Mouse (Mus musculus): ENCODE measurements around the gene AI837181. TPM values are rescaled to one million over a fixed set of nuclear protein-coding genes. Genes with fewer than 3 reads are reported as not detected.

The AI837181 gene
- polyA plus RNA-seq, 1 experiment from 2014 or later: 41.2 TPM

DNA sequence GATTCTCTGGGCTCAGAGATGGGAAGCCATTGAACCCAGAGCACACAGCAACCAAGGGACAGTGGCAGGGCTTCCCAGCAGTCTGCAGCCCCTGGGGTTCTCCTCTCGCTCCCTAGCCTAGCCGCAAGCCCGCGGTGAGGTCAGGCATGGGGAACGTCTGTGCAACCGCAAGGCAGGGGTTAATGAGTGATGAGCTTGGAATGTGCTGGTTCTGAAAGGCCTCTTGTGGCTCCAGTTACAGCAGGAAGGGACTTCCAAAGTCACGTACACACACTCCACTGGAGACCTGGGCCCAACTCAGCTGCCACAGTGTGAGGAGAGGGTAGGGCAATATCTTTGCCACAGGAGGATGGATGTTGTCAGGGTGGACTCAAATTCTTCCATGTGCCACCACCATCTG, 20.0 kb downstream of the AI837181 start:
- H3K9ac ChIP-seq (ENCODE audit: low read length): no peak overlapping the region
- H3K27ac ChIP-seq (ENCODE audit: low read depth): no peak overlapping the region
- 22% methylated on average over 7 of the region's 7 CpGs for WGBS
- DNase-seq (ENCODE audit: low spot score): no peak
- ATAC-seq (replicated peaks; ENCODE audit: low FRiP score, low TSS enrichment, low read depth): no peak
- peaks cover 10% of the 10 kb centered on the region; the same call in 1 of the 2 replicates for H3K4me1 ChIP-seq (replicated peaks; ENCODE audit: control insufficient read depth, insufficient read depth, low read length)
- H3K9me3 ChIP-seq (ENCODE audit: control insufficient read depth, low read length): peaks cover 5% of the 10 kb centered on the region; the same call in 1 of the 2 replicates
- no peak overlapping the region for H3K4me2 ChIP-seq (ENCODE audit: low read length)
- H3K4me3 ChIP-seq (ENCODE audit: low read depth, low read length): no peak overlapping the region
- H3K27me3 ChIP-seq (replicated peaks; ENCODE audit: control insufficient read depth, insufficient read depth, low read length): peaks cover 51% of the 10 kb centered on the region
- no peaks in the 10 kb centered on the region for H3K36me3 ChIP-seq (ENCODE audit: control insufficient read depth, insufficient read depth, low read length)

DNA sequence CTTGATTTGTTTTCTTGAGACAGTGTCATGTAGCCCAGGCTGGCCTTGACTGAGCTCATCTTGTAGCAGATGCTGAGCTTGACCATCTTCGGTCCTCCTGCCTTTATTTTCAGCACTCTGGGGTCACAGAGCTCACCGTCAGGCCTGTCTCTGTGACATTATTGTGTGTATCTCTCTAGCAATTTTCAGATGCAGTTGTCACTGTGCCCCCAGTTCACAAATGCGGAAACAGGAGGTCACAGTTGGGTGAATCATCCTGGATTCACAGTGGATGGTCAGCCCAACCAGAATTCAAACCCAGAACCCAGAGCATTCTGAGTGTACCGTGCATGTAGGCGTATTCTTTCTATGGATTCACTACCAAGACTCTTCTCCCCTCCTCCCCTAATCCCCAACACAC, 20.8 kb downstream of the AI837181 start:
- no peak for ATAC-seq (replicated peaks; ENCODE audit: low FRiP score, low TSS enrichment, low read depth)
- H3K4me3 ChIP-seq (ENCODE audit: low read depth, low read length): no peak overlapping the region
- no peak overlapping the region for H3K9ac ChIP-seq (ENCODE audit: low read length)
- no peak overlapping the region for H3K27ac ChIP-seq (ENCODE audit: low read depth)
- H3K27me3 ChIP-seq (replicated peaks; ENCODE audit: control insufficient read depth, insufficient read depth, low read length): peaks cover 59% of the 10 kb centered on the region
- no peaks in the 10 kb centered on the region for H3K36me3 ChIP-seq (ENCODE audit: control insufficient read depth, insufficient read depth, low read length)
- H3K4me2 ChIP-seq (ENCODE audit: low read length): no peak overlapping the region
- H3K4me1 ChIP-seq (replicated peaks; ENCODE audit: control insufficient read depth, insufficient read depth, low read length): peaks cover 10% of the 10 kb centered on the region; the same call in 1 of the 2 replicates
- DNase-seq (ENCODE audit: low spot score): no peak
- H3K9me3 ChIP-seq (ENCODE audit: control insufficient read depth, low read length): no peaks in the 10 kb centered on the region; the same call in 1 of the 2 replicates
- WGBS: 88% methylated on average over 5 of the region's 5 CpGs

DNA sequence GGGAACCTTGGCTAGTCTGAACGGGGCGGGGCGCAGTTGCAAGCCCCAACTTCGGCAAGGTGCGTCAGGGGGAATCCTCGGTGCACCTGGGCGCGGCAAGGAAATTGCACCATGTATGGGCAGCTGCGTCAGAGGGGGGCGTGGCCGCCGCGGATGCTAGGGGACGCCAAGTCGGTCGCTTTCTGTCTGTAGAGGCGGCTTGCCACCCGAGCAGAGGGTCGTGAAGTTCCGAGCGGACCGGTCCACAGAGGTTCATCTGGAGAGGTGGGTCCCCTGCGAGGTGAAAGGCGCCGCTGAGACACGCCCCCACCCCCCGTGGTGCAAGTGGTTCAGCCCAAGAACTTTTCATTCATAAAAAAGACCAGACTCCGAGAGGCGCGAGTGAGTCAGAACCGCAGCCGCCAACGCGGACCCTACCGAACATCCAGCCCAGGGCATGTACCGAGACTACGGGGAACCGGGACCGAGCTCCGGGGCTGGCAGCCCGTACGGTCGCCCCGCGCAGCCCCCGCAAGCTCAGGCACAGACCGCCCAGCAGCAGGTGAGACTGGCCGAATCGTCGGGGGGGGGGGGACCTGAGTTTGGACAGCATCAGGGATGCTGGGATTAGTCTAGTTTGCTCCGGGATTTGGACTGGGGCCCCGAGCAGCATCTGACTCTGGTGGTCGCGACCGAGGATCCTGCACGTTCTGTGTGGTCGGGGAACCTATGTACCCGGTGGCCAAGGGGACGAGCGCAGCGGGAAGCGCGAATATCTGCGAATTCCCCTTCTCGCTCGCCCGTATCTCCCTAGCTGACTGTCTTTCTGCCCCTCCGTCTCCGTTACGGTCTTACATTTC, 22.8 kb downstream of the AI837181 start, which contains the start of gene Fosl1:
TSS of gene Fosl1 (plus strand) at position 33 of the 839 bp plus-strand sequence.
- Histone ChIP-seq H3K36me3 (ENCODE audit: control insufficient read depth, insufficient read depth, low read length) (no peaks in the 10 kb centered on the region), H3K9me3 (ENCODE audit: control insufficient read depth, low read length) (no peaks in the 10 kb centered on the region; the same call in 1 of the 2 replicates), H3K9ac (ENCODE audit: low read length) (peak within 1 kb of the TSS; percentile 29; the same call in 1 of the 2 replicates), H3K27ac (ENCODE audit: low read depth) (no peak within 1 kb of the TSS), H3K27me3 (replicated peaks; ENCODE audit: control insufficient read depth, insufficient read depth, low read length) (peaks cover 59% of the 10 kb centered on the region), H3K4me3 (ENCODE audit: low read depth, low read length) (peak within 1 kb of the TSS; percentile 53), H3K4me1 (replicated peaks; ENCODE audit: control insufficient read depth, insufficient read depth, low read length) (peaks cover 10% of the 10 kb centered on the region; the same call in 1 of the 2 replicates), H3K4me2 (ENCODE audit: low read length) (peak within 1 kb of the TSS; percentile 99)
- DNase-seq (ENCODE audit: low spot score): peak; percentile 85
- under 1% methylated on average over 68 of the region's 70 CpGs for WGBS
- peak; percentile 62 for ATAC-seq (replicated peaks; ENCODE audit: low FRiP score, low TSS enrichment, low read depth)

DNA sequence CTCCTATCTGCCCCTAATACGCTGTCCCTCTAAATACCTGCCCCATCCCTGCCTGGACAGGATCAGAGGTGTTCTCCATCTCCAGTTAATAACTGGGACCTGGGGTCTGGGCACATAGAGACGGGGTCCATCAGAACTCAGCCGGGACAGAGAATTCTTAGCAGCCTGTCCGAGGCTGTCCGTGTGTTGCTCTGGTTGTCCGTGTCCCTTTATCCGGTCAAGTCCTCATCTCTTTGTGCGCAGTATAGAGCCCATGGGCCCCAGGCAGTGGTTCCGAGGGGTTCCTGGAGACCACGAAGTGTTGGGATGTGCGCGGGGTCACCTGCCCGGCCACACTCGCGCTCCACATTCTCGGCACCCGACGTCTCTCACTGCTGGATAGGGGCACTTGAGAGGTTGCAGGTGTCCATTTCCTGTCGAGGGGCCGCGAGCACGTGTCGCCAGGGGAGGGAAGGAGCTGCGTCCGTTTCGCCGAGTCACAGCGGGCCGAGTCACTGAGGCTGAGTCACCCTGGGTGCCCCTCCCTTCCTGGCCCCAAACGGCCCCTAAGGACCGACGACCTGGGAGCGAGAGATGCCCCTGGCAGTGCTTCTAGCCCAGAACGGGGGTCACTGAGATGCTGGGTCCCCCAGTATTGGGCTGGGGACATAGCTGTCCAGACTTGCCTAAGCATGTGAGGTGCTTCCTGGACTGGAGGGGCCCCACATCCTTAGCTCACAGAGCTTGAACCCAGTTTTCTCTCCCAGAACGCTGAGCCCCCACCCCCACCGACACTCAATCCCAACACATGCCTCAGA, 23.6 kb downstream of the AI837181 start:
- 0 out of 2 replicates have a peak, but pooled peaks have one; percentile 8 for ATAC-seq (replicated peaks; ENCODE audit: low FRiP score, low TSS enrichment, low read depth)

DNA sequence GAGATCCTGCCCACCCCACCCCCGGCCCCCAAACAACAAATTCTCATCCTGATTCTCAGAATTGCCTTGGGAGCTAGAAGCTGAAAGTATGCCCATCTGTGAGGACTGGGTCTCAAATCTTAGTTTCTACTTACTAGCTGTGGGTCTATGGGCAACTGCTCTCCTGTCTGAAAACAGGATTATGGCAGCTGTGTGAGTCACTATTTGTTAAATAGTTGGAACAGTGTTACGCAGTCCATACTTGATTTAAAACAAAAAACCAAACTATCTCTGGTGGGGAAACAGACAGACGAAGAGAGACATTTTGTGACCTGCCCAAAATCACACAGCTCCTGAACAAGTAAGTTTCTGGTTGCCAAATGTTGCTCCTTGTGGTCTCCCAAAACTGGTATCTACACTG, 24.7 kb downstream of the AI837181 start:
- H3K9ac ChIP-seq (ENCODE audit: low read length): no peak overlapping the region
- peaks cover 49% of the 10 kb centered on the region for H3K27me3 ChIP-seq (replicated peaks; ENCODE audit: control insufficient read depth, insufficient read depth, low read length)
- no peak for ATAC-seq (replicated peaks; ENCODE audit: low FRiP score, low TSS enrichment, low read depth)
- H3K36me3 ChIP-seq (ENCODE audit: control insufficient read depth, insufficient read depth, low read length): peaks cover 17% of the 10 kb centered on the region; the same call in 1 of the 2 replicates
- no peak overlapping the region for H3K27ac ChIP-seq (ENCODE audit: low read depth)
- no peaks in the 10 kb centered on the region; the same call in 1 of the 2 replicates for H3K9me3 ChIP-seq (ENCODE audit: control insufficient read depth, low read length)
- H3K4me1 ChIP-seq (replicated peaks; ENCODE audit: control insufficient read depth, insufficient read depth, low read length): peaks cover 11% of the 10 kb centered on the region
- no peak for DNase-seq (ENCODE audit: low spot score)
- WGBS: 88% methylated on average over 3 of the region's 3 CpGs
- no peak overlapping the region for H3K4me3 ChIP-seq (ENCODE audit: low read depth, low read length)
- H3K4me2 ChIP-seq (ENCODE audit: low read length): no peak overlapping the region

More for the DNA sequence above, 23.6 kb downstream of the AI837181 start:
- peak; percentile 62 for DNase-seq (ENCODE audit: low spot score)
- H3K4me3 ChIP-seq (ENCODE audit: low read depth, low read length): peak overlapping the region; percentile 53
- peaks cover 59% of the 10 kb centered on the region for H3K27me3 ChIP-seq (replicated peaks; ENCODE audit: control insufficient read depth, insufficient read depth, low read length)
- peaks cover 5% of the 10 kb centered on the region; the same call in 1 of the 2 replicates for H3K36me3 ChIP-seq (ENCODE audit: control insufficient read depth, insufficient read depth, low read length)
- H3K9ac ChIP-seq (ENCODE audit: low read length): no peak overlapping the region
- no peak overlapping the region for H3K27ac ChIP-seq (ENCODE audit: low read depth)
- no peaks in the 10 kb centered on the region; the same call in 1 of the 2 replicates for H3K9me3 ChIP-seq (ENCODE audit: control insufficient read depth, low read length)
- H3K4me2 ChIP-seq (ENCODE audit: low read length): peak overlapping the region; percentile 99
- WGBS: 6% methylated on average over 36 of the region's 36 CpGs
- peaks cover 10% of the 10 kb centered on the region; the same call in 1 of the 2 replicates for H3K4me1 ChIP-seq (replicated peaks; ENCODE audit: control insufficient read depth, insufficient read depth, low read length)

DNA sequence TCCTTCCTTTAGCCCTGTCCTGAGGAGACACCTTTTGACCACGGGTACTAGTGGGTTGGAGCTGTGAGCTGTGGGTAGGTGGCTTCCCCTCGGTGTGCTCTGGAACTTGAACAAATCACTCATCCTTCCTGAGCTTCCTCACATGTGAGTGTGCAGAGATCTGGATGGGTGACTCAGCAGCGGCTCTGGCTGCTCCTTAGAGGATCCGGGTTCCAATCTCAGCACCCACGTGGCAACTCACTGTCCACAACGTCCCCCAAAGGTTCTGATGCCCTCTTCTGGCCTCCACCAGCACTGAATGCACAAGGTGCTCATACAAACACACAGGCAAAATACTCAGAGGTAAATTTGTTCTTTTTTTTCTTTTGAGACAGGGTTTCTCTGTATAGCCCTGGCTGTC, 26.8 kb downstream of the AI837181 start:
- Histone ChIP-seq H3K4me2 (ENCODE audit: low read length) (no peak overlapping the region), H3K4me3 (ENCODE audit: low read depth, low read length) (no peak overlapping the region), H3K9ac (ENCODE audit: low read length) (no peak overlapping the region), H3K27ac (ENCODE audit: low read depth) (no peak overlapping the region), H3K9me3 (ENCODE audit: control insufficient read depth, low read length) (no peaks in the 10 kb centered on the region; the same call in 1 of the 2 replicates), H3K4me1 (replicated peaks; ENCODE audit: control insufficient read depth, insufficient read depth, low read length) (peaks cover 31% of the 10 kb centered on the region), H3K36me3 (ENCODE audit: control insufficient read depth, insufficient read depth, low read length) (peaks cover 20% of the 10 kb centered on the region; the same call in 1 of the 2 replicates), H3K27me3 (replicated peaks; ENCODE audit: control insufficient read depth, insufficient read depth, low read length) (peaks cover 39% of the 10 kb centered on the region)
- DNase-seq (ENCODE audit: low spot score) (no peak), ATAC-seq (replicated peaks; ENCODE audit: low FRiP score, low TSS enrichment, low read depth) (no peak)
- WGBS: 72% methylated on average over 6 of the region's 6 CpGs

DNA sequence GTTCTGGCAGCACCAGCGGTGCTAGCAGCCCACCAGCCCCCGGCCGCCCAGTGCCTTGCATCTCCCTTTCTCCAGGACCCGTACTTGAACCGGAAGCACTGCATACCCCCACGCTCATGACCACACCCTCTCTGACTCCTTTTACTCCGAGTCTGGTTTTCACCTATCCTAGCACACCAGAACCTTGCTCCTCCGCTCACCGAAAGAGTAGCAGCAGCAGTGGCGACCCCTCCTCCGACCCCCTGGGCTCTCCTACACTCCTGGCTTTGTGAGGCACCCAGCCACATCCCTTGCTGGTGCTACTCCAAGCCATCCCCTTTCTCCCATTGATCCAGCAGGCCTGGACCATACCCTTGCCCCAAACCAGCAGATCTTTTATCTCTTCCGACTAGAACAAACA, 30.1 kb downstream of the AI837181 start:
- H3K4me1 ChIP-seq (replicated peaks; ENCODE audit: control insufficient read depth, insufficient read depth, low read length): peaks cover 26% of the 10 kb centered on the region
- peak overlapping the region; percentile 72; the same call in 1 of the 2 replicates for H3K4me3 ChIP-seq (ENCODE audit: low read depth, low read length)
- peaks cover 20% of the 10 kb centered on the region; the same call in 1 of the 2 replicates for H3K36me3 ChIP-seq (ENCODE audit: control insufficient read depth, insufficient read depth, low read length)
- WGBS: 76% methylated on average over 12 of the region's 12 CpGs
- H3K4me2 ChIP-seq (ENCODE audit: low read length): peak overlapping the region; percentile 94
- no peaks in the 10 kb centered on the region for H3K9me3 ChIP-seq (ENCODE audit: control insufficient read depth, low read length)
- H3K9ac ChIP-seq (ENCODE audit: low read length): no peak overlapping the region
- no peak overlapping the region for H3K27ac ChIP-seq (ENCODE audit: low read depth)
- DNase-seq (ENCODE audit: low spot score): no peak
- ATAC-seq (replicated peaks; ENCODE audit: low FRiP score, low TSS enrichment, low read depth): no peak
- H3K27me3 ChIP-seq (replicated peaks; ENCODE audit: control insufficient read depth, insufficient read depth, low read length): peaks cover 7% of the 10 kb centered on the region

DNA sequence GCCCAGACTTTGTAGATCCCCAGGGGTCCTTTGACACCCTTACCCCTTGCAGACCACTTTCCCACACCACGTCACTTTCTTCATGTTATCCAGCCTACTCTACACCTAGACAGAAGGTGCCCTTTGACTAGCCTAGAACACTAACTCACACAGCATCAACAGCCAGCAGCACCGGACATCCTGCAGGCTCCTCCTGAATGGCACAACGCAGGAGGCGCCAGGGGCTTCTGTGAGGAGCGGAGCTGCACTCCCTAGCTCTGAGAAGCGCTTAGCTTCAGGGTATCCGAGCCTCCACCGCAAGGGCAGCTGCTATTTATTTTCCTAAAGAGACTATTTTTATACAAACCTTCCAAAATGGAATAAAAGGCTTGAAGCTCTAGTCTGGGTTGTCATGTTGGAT, 30.6 kb downstream of the AI837181 start:
- H3K27me3 ChIP-seq (replicated peaks; ENCODE audit: control insufficient read depth, insufficient read depth, low read length): peaks cover 1% of the 10 kb centered on the region
- peaks cover 20% of the 10 kb centered on the region; the same call in 1 of the 2 replicates for H3K36me3 ChIP-seq (ENCODE audit: control insufficient read depth, insufficient read depth, low read length)
- H3K4me1 ChIP-seq (replicated peaks; ENCODE audit: control insufficient read depth, insufficient read depth, low read length): peaks cover 26% of the 10 kb centered on the region
- 53% methylated on average over 8 of the region's 8 CpGs for WGBS
- DNase-seq (ENCODE audit: low spot score): no peak
- no peak overlapping the region for H3K27ac ChIP-seq (ENCODE audit: low read depth)
- H3K4me2 ChIP-seq (ENCODE audit: low read length): peak overlapping the region; percentile 94
- H3K9ac ChIP-seq (ENCODE audit: low read length): peak overlapping the region; percentile 75
- H3K4me3 ChIP-seq (ENCODE audit: low read depth, low read length): peak overlapping the region; percentile 72
- H3K9me3 ChIP-seq (ENCODE audit: control insufficient read depth, low read length): no peaks in the 10 kb centered on the region
- no peak for ATAC-seq (replicated peaks; ENCODE audit: low FRiP score, low TSS enrichment, low read depth)

Measured in intestine, embryonic 14.5 days (tissue).